Comparison of ENCODE assay signal across 35 mouse cellular contexts in the genomic region with DNA sequence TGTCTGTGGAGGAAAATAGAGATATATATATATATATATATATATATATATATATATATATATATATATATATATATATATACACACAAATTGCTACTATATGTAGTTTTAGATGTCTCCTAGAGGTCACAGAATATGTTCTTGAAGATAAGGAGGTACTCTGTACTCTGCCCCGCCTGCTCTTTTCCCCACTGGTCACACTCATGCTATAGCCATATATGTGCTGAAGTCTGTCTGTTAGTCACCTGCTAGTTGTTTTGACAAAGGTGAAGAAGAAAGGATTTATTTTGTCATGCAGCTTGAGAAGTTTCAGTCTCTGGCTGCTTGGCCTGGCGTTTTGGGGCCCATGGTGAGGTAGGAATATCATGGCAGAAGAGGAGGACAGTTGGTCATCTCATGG. TPM values are rescaled to one million over a fixed set of nuclear protein-coding genes. Genes with fewer than 3 reads are reported as not detected.
DNase-seq lines count a peak whose midpoint lies in the region; ATAC-seq and TF ChIP-seq lines count a peak whose summit lies in the region.
"Had no signal": no experiment of that assay in that cellular context is flagged by ENCODE, and none has a peak within 500 bp of the region (broad histone marks: within the 10 kb centered on the region; RNA-seq: fewer than 3 reads in every experiment).

No protein-coding gene starts in this region.

- DNase-seq in hindbrain, embryonic 11.5 days (ENCODE audit: low spot score): no peak
- no peak for DNase-seq in liver, embryonic 11.5 days (ENCODE audit: low spot score)
- no peak for DNase-seq in adrenal gland, postnatal 10 days
- DNase-seq in right cerebral cortex, postnatal 36 days (ENCODE audit: low spot score in 2 of 2): no peak
- DNase-seq in kidney, adult 2 months: no peak
- DNase-seq: adrenal gland, postnatal 14 days; cerebellum, adult 18-20 months; cerebellum, postnatal 25 days; gastrocnemius, adult 2 months; gastrocnemius, postnatal 36 days; heart, adult 18-20 months; heart, postnatal 36 days; kidney, adult 11 months; kidney, postnatal 25 days; lung, adult 2 months; lung, postnatal 10 days; retina, postnatal 1 day; right cerebral cortex, postnatal 25 days; spleen, adult 18-20 months; thymus, postnatal 14 days had no signal

- no peak overlapping the region for H3K4me2 ChIP-seq in hindbrain, embryonic 13.5 days
- H3K4me2 ChIP-seq in hindbrain, embryonic 11.5 days (replicated peaks; ENCODE audit: low read depth, low read length): no peak overlapping the region
- H3K4me2 ChIP-seq in liver, embryonic 11.5 days: peak overlapping the region; percentile 37; the same call in 1 of the 2 replicates
- 0 out of 2 replicates have a peak overlapping the region, but pooled peaks have one; percentile 1 for H3K4me2 ChIP-seq in liver, embryonic 16.5 days (ENCODE audit: low read depth, low read length)
- H3K4me2 ChIP-seq: embryonic facial prominence, embryonic 15.5 days; forebrain, embryonic 15.5 days; heart, embryonic 11.5 days; hindbrain, embryonic 14.5 days; kidney, embryonic 15.5 days; limb, embryonic 13.5 days; midbrain, embryonic 11.5 days; neural tube, embryonic 12.5 days had no signal

- no peaks in the 10 kb centered on the region for H3K27me3 ChIP-seq in hindbrain, embryonic 13.5 days
- no peaks in the 10 kb centered on the region for H3K27me3 ChIP-seq in hindbrain, embryonic 11.5 days (ENCODE audit: control insufficient read depth, insufficient read depth, low read length)
- no peaks in the 10 kb centered on the region for H3K27me3 ChIP-seq in liver, embryonic 11.5 days (replicated peaks; ENCODE audit: control insufficient read depth, insufficient read depth, low read length)
- H3K27me3 ChIP-seq in liver, embryonic 16.5 days (ENCODE audit: control insufficient read depth, insufficient read depth, low read depth, low read length): no peaks in the 10 kb centered on the region
- no peaks in the 10 kb centered on the region for H3K27me3 ChIP-seq in kidney, adult 2 months (replicated peaks; ENCODE audit: control insufficient read depth, insufficient read depth, low read length)
- H3K27me3 ChIP-seq: CH12.LX; embryonic facial prominence, embryonic 15.5 days; forebrain, embryonic 15.5 days; kidney, embryonic 15.5 days; limb, embryonic 13.5 days; neural tube, embryonic 12.5 days had no signal

- H3K9ac ChIP-seq in hindbrain, embryonic 13.5 days: no peak overlapping the region
- H3K9ac ChIP-seq in hindbrain, embryonic 11.5 days (ENCODE audit: low read depth, low read length): no peak overlapping the region
- peak overlapping the region; percentile 21 for H3K9ac ChIP-seq in liver, embryonic 11.5 days (ENCODE audit: low read depth, low read length)
- peak overlapping the region; percentile 25; the same call in 1 of the 2 replicates for H3K9ac ChIP-seq in liver, embryonic 16.5 days (ENCODE audit: low read depth, low read length)
- H3K9ac ChIP-seq: embryonic facial prominence, embryonic 15.5 days; forebrain, embryonic 15.5 days; hindbrain, embryonic 14.5 days; kidney, embryonic 15.5 days; limb, embryonic 13.5 days; neural tube, embryonic 12.5 days had no signal

- WGBS in hindbrain, embryonic 13.5 days: 97% methylated on average over 2 of the region's 2 CpGs
- 94% methylated on average over 2 of the region's 2 CpGs for WGBS in hindbrain, embryonic 11.5 days
- 67% methylated on average over 2 of the region's 2 CpGs for WGBS in liver, embryonic 11.5 days
- 27% methylated on average over 2 of the region's 2 CpGs for WGBS in liver, embryonic 16.5 days (ENCODE audit: insufficient replicate concordance)
- 94% methylated on average over 2 of the region's 2 CpGs for WGBS in kidney, adult 2 months

- H3K9me3 ChIP-seq in hindbrain, embryonic 13.5 days: 0 out of 2 replicates have a peak, but pooled peaks cover 4% of the 10 kb centered on the region
- no peaks in the 10 kb centered on the region for H3K9me3 ChIP-seq in hindbrain, embryonic 11.5 days (ENCODE audit: control insufficient read depth, low read length)
- no peaks in the 10 kb centered on the region for H3K9me3 ChIP-seq in liver, embryonic 11.5 days (ENCODE audit: control insufficient read depth, low read length)
- H3K9me3 ChIP-seq in liver, embryonic 16.5 days (replicated peaks; ENCODE audit: control insufficient read depth, low read length): no peaks in the 10 kb centered on the region
- H3K9me3 ChIP-seq: embryonic facial prominence, embryonic 10.5 days; embryonic facial prominence, embryonic 15.5 days; forebrain, embryonic 10.5 days; forebrain, embryonic 15.5 days; kidney, embryonic 15.5 days had no signal

- ATAC-seq in hindbrain, embryonic 13.5 days (ENCODE audit: low FRiP score): no peak
- no peak for ATAC-seq in hindbrain, embryonic 11.5 days (ENCODE audit: low FRiP score)
- peak; percentile 60; the same call in 1 of the 2 replicates for ATAC-seq in liver, embryonic 11.5 days (replicated peaks; ENCODE audit: low FRiP score)
- peak; percentile 65 for ATAC-seq in liver, embryonic 16.5 days (ENCODE audit: low read depth)
- ATAC-seq: forebrain, embryonic 15.5 days had no signal

- H3K36me3 ChIP-seq in hindbrain, embryonic 13.5 days: no peaks in the 10 kb centered on the region
- H3K36me3 ChIP-seq in hindbrain, embryonic 11.5 days (ENCODE audit: control insufficient read depth, insufficient read depth, low read length): no peaks in the 10 kb centered on the region
- H3K36me3 ChIP-seq in liver, embryonic 11.5 days (ENCODE audit: control insufficient read depth, insufficient read depth, low read length): peaks cover 10% of the 10 kb centered on the region; the same call in 1 of the 2 replicates
- peaks cover 9% of the 10 kb centered on the region for H3K36me3 ChIP-seq in liver, embryonic 16.5 days (ENCODE audit: control insufficient read depth, insufficient read depth)
- no peaks in the 10 kb centered on the region for H3K36me3 ChIP-seq in kidney, adult 2 months (ENCODE audit: control insufficient read depth, insufficient read depth, low read length)
- H3K36me3 ChIP-seq: embryonic facial prominence, embryonic 15.5 days; forebrain, embryonic 15.5 days; neural tube, embryonic 12.5 days had no signal

- 0 out of 2 replicates have a peak overlapping the region, but pooled peaks have one; percentile 23 for H3K27ac ChIP-seq in hindbrain, embryonic 13.5 days
- H3K27ac ChIP-seq in hindbrain, embryonic 11.5 days (ENCODE audit: low read depth, low read length): no peak overlapping the region
- peak overlapping the region; percentile 30 for H3K27ac ChIP-seq in liver, embryonic 11.5 days (ENCODE audit: low read depth, low read length)
- H3K27ac ChIP-seq in liver, embryonic 16.5 days (ENCODE audit: low read length): peak overlapping the region; percentile 86
- H3K27ac ChIP-seq in kidney, adult 2 months (ENCODE audit: insufficient read depth, low read depth, low read length): no peak overlapping the region
- H3K27ac ChIP-seq: embryonic facial prominence, embryonic 10.5 days; embryonic facial prominence, embryonic 15.5 days; forebrain, embryonic 10.5 days; forebrain, embryonic 15.5 days; gastrocnemius, adult 2 months; hindbrain, embryonic 14.5 days; kidney, embryonic 15.5 days; layer of hippocampus, adult 2 months; limb, embryonic 13.5 days; neural tube, embryonic 12.5 days had no signal

- no peak overlapping the region for H3K4me3 ChIP-seq in hindbrain, embryonic 13.5 days
- no peak overlapping the region for H3K4me3 ChIP-seq in hindbrain, embryonic 11.5 days (ENCODE audit: low read depth, low read length)
- H3K4me3 ChIP-seq in liver, embryonic 11.5 days (ENCODE audit: low read depth, low read length): no peak overlapping the region
- no peak overlapping the region for H3K4me3 ChIP-seq in liver, embryonic 16.5 days (ENCODE audit: low read depth, low read length)
- no peak overlapping the region for H3K4me3 ChIP-seq in kidney, adult 2 months (ENCODE audit: insufficient read depth, low read depth, low read length)
- H3K4me3 ChIP-seq: embryonic facial prominence, embryonic 10.5 days; embryonic facial prominence, embryonic 15.5 days; forebrain, embryonic 10.5 days; forebrain, embryonic 15.5 days; gastrocnemius, adult 2 months; kidney, embryonic 15.5 days; layer of hippocampus, adult 2 months; limb, embryonic 13.5 days; myocyte; neural tube, embryonic 12.5 days had no signal

- no peak for TF ChIP-seq CTCF in kidney, adult 2 months (conservative IDR thresholded peaks at IDR 0.05; ENCODE audit: insufficient read depth, insufficient read length, low read depth, low read length)

- H3K4me1 ChIP-seq in hindbrain, embryonic 13.5 days (replicated peaks): peaks cover 11% of the 10 kb centered on the region
- H3K4me1 ChIP-seq in hindbrain, embryonic 11.5 days (replicated peaks; ENCODE audit: control insufficient read depth, insufficient read depth, low read length): no peaks in the 10 kb centered on the region
- peaks cover 49% of the 10 kb centered on the region for H3K4me1 ChIP-seq in liver, embryonic 11.5 days (replicated peaks; ENCODE audit: control insufficient read depth, insufficient read depth, low read length)
- H3K4me1 ChIP-seq in liver, embryonic 16.5 days (ENCODE audit: control insufficient read depth, low read depth, low read length): peaks cover 42% of the 10 kb centered on the region
- peaks cover 14% of the 10 kb centered on the region for H3K4me1 ChIP-seq in kidney, adult 2 months (ENCODE audit: control insufficient read depth, insufficient read depth, low read length)
- H3K4me1 ChIP-seq: neural tube, embryonic 12.5 days had no signal

- no peak for TF ChIP-seq POLR2A in kidney, adult 2 months (IDR thresholded peaks at IDR 0.05; ENCODE audit: low read depth, low read length)

RNA-seq across cellular contexts. Expression of a gene that starts 25.2 kb away (rescaled TPM):
- polyA plus RNA-seq in hindbrain, embryonic 13.5 days (2015; fragmentation: Nextera tagmentation; extraction: Ambion mirVana): 34.2 and 37.9 TPM in 2 replicates
- polyA plus RNA-seq in hindbrain, embryonic 11.5 days (2014; fragmentation: Nextera tagmentation; extraction: Ambion mirVana): 30.3 and 33.4 TPM in 2 replicates
- polyA plus RNA-seq in liver, embryonic 11.5 days (2014; fragmentation: Nextera tagmentation; extraction: Ambion mirVana): 62.8 and 64.5 TPM in 2 replicates
- polyA plus RNA-seq in liver, embryonic 16.5 days (2015; fragmentation: Nextera tagmentation; extraction: Ambion mirVana): 34.7 and 35.9 TPM in 2 replicates
- 100 to 1,000 TPM; 123 to 151 TPM for total RNA-seq in adrenal gland, postnatal 10 days (2021)
- polyA plus RNA-seq in kidney, adult 2 months (2012; rRNA removed): 22.8 and 25.0 TPM in 2 replicates

Comparison
In these comparisons a context has a peak if more than half of its experiments do, and no peak if none do; other contexts are left out.
1. H3K27ac ChIP-seq: peak in hindbrain, embryonic 13.5 days (single experiment), liver, embryonic 11.5 days (single experiment) and liver, embryonic 16.5 days (single experiment); none in hindbrain, embryonic 11.5 days (single experiment) and kidney, adult 2 months (single experiment).
2. ATAC-seq: peak in liver, embryonic 11.5 days (single experiment) and liver, embryonic 16.5 days (single experiment); none in hindbrain, embryonic 13.5 days (single experiment) and hindbrain, embryonic 11.5 days (single experiment).
3. H3K4me2 ChIP-seq: peak in liver, embryonic 11.5 days (single experiment) and liver, embryonic 16.5 days (single experiment); none in hindbrain, embryonic 13.5 days (single experiment) and hindbrain, embryonic 11.5 days (single experiment).
4. H3K9ac ChIP-seq: peak in liver, embryonic 11.5 days (single experiment) and liver, embryonic 16.5 days (single experiment); none in hindbrain, embryonic 13.5 days (single experiment) and hindbrain, embryonic 11.5 days (single experiment).